Mouse (Mus musculus): Measurements from ENCODE around the gene Metap1d.
A peak's percentile ranks its signal among the peaks of the same experiment; 100 is the strongest.

The Metap1d gene

GRCm38 (mm10) chr2:71527323-71528013 lies 74.4 kb downstream of the Metap1d start:
- DNase-seq (ENCODE audit: low spot score), result no peak

DNA sequence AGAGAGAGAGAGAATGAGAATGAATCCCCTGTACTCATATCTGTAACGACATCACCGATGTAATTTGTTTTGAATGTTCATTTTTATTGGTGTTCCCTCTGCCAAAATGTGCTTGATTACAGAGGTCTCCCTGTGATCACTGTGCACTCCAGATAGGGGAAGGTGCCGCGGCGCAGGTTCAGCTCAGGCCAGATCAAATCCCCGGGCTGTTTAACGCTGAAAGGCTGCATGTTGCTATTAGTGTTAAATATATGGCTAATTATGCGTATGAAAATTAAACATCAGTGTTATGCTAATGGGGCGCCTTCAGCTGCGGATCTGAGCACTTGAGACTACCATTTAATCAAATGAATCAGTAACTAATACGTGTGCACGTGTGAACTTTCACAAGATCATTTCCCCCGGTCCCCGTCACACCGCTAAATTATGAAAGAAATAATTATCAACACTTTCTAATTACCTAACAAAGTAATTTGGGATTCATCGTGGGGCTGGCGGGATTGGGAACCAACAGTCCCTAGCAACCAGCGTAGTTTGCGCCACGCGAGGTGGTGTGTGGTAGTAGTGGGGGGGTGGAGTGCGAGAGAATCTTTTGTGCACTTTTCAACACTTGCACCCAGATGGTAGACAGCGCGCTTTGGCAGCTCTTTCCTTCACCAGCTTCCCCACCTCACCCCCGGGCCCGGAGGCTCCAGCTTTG lies 75.1 kb downstream of the Metap1d start, which contains the start of gene Dlx1:
Gene Dlx1, plus strand, starts transcription at position 100 of the 700 bp plus-strand sequence.
- no peak for DNase-seq (ENCODE audit: low spot score)

- no peak for DNase-seq (ENCODE audit: low spot score)
Measured at GRCm38 (mm10) chr2:71528714-71529510, 75.8 kb downstream of the Metap1d start.

DNA sequence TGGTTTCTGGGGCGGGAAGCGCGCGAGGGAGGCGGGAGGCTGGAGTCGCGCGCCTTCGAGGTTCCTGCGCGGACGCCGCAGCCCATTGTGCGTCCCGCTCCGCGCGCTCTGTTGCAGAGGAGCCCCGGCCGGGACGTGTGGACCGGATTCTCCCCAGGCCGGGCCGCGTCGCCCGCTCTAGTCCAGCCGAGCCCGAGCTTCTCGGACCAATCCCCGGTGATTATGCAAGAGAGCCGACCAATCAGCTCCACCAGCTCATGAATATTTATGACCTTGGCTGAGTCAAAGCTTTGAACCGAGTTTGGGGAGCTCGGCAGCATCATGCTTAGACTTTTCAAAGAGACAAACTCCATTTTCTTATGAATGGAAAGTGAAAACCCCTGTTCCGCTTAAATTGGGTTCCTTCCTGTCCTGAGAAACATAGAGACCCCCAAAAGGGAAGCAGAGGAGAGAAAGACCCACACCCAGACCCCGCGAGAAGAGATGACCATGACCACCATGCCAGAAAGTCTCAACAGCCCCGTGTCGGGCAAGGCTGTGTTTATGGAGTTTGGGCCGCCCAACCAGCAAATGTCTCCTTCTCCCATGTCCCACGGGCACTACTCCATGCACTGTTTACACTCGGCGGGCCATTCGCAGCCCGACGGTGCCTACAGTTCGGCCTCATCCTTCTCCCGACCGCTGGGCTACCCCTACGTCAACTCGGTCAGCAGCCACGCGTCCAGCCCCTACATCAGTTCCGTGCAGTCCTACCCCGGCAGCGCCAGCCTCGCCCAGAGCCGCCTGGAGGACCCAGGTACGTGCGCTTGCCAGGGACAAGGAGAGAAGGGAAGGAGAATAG lies 76.7 kb downstream of the Metap1d start:
- DNase-seq (ENCODE audit: low spot score), result peak; percentile 67

GRCm38 (mm10) chr2:71530391-71531123 lies 77.5 kb downstream of the Metap1d start:
- no peak for DNase-seq (ENCODE audit: low spot score)

DNA sequence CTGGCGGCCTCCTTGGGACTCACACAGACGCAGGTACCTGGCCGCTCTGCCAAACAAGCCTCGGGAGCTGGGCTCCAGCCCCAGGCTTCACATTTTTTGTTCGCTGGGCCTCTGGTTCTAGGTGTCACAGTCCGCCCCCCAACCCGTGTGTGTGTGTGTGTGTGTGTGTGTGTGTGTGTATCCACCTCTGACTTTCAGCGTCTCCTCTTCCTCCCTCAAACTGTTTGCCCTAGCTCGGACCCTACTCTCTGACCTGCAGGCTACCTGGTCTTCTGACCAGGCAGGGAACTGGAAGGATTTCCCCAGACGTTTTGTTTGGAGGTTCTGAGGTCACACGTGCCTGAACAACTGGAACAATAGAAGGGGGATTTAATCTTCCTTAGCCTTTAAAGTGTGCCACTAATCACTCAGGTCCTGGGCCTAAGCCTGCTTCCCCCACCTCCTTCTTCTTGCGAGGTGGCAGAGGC lies 78.1 kb downstream of the Metap1d start:
- DNase-seq (ENCODE audit: low spot score), result no peak

DNA sequence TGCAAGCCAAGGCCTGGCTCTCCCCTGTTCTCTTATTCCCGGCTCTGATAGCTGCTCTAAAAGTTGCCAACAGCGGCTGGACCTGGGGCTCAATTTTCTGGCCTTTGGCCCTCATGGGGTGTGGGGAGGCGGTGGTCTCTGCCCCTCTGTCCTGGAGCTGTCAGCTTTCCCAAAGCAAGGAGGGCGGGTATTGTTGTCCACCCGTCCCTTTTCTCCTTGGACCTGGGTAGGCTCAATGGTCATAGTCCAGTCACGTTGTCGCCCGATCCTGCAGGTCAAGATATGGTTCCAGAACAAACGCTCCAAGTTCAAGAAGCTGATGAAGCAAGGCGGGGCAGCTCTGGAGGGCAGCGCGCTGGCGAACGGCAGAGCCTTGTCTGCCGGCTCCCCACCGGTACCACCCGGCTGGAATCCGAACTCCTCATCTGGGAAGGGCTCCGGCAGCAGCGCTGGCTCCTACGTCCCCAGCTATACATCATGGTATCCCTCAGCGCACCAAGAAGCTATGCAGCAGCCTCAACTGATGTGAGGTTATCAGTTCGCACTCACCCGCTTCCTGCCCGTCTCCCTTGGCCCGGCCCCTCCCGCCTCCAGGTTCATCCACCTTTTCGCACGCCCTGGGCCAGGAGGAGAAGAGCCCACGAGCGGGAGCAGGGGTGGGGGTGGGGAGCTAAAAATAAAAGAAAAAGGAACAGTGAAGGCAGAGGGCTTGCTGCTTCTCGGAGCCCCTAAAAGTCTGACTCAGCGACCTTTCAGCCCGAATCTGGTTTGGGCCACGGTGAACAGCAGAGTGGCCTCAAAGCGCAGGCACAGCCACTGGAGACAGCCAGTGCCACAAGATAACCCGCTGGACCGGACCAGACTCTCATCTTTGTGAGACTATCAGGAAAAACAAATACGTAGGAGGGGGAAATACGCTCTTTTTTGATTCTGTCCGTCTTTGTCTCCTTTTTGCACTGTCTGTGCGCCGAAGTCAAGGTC lies 79.2 kb downstream of the Metap1d start:
- no peak for DNase-seq (ENCODE audit: low spot score)

- no peak for DNase-seq (ENCODE audit: low spot score)
Measured at GRCm38 (mm10) chr2:71533094-71533493, 80.0 kb downstream of the Metap1d start.

DNA sequence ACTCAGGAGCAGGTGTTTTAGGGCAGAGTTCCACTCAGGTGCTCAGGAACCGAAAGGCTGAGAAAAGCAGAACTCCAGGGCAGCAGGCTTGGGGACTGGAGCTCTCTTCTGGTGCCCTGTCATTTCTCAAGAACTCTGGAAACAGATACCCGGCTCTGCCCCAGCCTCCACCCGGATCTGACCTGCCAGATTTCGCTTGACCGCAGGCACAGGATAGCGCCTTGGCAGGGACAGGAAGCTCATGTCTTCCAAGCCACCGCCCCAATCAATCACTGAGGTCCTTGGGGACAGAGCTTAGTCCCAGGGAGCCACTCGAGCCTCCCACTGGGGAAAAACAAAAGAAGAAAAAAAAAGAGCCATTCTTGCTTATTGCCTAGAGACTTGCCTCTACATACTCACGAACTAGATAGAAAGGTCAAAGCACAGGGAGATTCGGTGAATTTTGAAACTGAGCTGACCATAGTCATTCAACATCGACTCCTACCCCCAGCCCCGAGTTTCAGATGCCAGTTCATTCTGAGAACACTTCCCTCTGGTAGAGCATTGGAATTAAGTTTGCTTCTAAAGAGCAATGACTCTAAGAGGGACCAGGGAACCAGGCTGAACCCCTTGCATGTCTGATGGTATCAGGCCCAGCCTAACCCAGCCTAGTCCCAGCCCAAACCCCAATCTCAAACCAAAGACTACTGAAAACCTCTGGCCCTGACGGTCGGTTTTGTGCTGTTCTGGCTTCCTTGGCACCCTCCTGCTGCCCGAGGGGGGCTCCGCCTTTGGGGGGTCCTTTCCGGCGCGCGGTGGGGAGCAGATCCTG lies 81.4 kb downstream of the Metap1d start:
- no peak for DNase-seq (ENCODE audit: low spot score)

GRCm38 (mm10) chr2:71540611-71541417 lies 87.7 kb downstream of the Metap1d start:
- DNase-seq (ENCODE audit: low spot score), result no peak

DNA sequence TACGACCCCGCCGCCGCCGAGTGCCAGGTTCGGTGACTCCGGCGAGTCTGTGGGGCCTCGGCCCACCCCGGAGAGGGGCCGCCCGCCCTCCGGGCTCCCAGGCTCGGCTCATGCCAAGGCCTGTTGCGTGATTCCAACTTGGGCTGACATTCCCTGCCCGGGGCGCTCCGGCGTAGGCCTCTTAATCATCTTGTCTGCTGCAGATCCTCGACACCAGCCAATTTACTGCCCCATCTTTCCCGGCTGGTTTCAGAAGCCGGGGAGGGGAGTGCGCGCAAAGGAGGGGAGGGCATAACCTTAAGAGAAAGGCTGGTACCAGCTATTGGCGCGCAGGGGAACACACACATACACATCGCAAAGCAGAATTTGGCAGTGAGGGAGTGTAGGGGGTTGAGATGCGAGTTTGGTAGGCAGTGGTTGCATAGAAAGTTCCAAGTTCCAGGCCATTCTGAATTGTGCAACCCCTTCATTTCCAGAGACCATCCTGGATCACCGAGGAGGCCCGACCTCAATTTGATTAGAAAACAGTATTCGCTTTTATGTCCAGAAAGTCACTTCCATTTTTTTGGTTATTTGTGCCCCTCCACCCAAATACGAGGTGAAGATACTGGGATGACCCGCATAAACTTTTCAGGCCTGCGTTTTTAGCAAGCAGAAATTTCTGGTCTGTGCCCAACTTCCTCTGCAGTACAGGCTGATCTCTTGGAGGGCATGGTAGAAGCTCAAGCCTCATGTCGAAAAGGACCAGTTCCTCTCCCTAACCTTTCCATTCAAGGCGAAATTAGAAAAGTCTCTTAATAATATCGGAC lies 88.5 kb downstream of the Metap1d start:
- DNase-seq (ENCODE audit: low spot score), result no peak

- DNase-seq (ENCODE audit: low spot score), result no peak
Measured at GRCm38 (mm10) chr2:71542227-71542815, 89.2 kb downstream of the Metap1d start.

DNA sequence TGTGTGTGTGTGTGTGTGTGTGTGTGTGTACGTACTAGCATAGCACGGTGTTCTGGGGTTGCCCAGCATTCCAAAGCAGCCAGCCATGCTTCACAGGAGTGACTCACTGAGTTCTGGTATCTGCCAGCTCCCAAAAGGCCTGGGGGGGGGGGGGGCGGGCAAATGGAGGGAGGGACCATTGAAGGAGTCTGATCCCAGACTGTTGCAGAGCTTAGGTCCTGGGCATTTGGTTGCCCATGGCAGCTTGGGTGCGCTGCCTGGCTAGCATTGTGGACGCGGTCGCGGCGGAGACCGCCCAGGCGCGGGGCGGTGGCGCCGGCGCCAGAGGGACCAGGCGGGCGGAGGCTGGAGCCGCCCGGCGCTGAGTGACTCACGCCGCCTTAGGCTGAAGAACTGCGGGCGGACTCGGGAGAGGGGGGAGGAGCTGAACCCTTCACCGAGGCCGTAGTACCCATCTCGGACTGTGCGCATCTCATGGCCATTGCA lies 89.8 kb downstream of the Metap1d start:
- no peak for DNase-seq (ENCODE audit: low spot score)

- no peak for DNase-seq (ENCODE audit: low spot score)
Measured at GRCm38 (mm10) chr2:71543531-71543930, 90.5 kb downstream of the Metap1d start.

DNA sequence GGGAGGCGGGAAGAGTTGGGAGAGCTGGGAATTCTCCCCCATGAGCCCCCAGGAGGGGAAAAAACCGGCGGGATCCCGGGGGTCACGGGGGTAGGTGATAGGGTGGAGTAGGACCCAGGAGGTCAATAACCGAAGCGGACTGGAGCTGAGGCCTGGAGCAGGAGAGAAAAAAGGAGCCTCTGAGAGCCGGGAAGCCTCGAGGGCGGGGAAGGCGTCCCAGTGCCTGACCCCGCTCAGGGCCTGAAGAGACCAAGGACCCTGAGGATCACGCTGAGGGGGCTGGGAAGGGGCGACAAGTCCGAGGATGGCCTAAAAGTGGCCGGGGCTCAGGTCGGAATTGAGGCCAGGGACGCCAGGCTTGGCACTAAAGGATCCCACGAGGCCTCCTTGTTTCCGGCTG lies 90.9 kb downstream of the Metap1d start:
- DNase-seq (ENCODE audit: low spot score), result no peak

- no peak for DNase-seq (ENCODE audit: low spot score)
Measured at GRCm38 (mm10) chr2:71544391-71545285, 91.6 kb downstream of the Metap1d start.

Measured in ovary, adult 18-20 months (tissue).